Mouse (Mus musculus): Measurements from ENCODE around the gene Fbxw4. TPM values are rescaled to one million over a fixed set of nuclear protein-coding genes. Genes with fewer than 3 reads are reported as not detected.

Fbxw4 gene
- polyA plus RNA-seq, 1 experiment from 2014 or later, result 5.3 TPM

- H3K9me3 ChIP-seq (replicated peaks), result no peaks in the 10 kb centered on the region
- peaks cover 31% of the 10 kb centered on the region for H3K36me3 ChIP-seq
- no peaks in the 10 kb centered on the region for H3K27me3 ChIP-seq (ENCODE audit: low read depth, poor library complexity, severe bottlenecking)
- H3K4me3 ChIP-seq, result no peak overlapping the region
- H3K4me1 ChIP-seq, result peaks cover 51% of the 10 kb centered on the region
- WGBS, result 86% methylated on average over 6 of the region's 6 CpGs
- DNase-seq (ENCODE audit: low spot score), result no peak
- no peak overlapping the region for H3K27ac ChIP-seq
Observed at GRCm38 (mm10) chr19:45583136-45583535, 77.0 kb downstream of the Fbxw4 start.

GRCm38 (mm10) chr19:45582161-45582560 lies 78.0 kb downstream of the Fbxw4 start:
- no peaks in the 10 kb centered on the region for H3K9me3 ChIP-seq (replicated peaks)
- peak overlapping the region; percentile 31; the same call in 1 of the 2 replicates for H3K27ac ChIP-seq
- no peak for DNase-seq (ENCODE audit: low spot score)
- no peak overlapping the region for H3K4me3 ChIP-seq
- WGBS, result 35% methylated on average over 8 of the region's 8 CpGs
- peaks cover 41% of the 10 kb centered on the region for H3K36me3 ChIP-seq
- 0 out of 2 replicates have a peak, but pooled peaks cover 7% of the 10 kb centered on the region for H3K27me3 ChIP-seq (ENCODE audit: low read depth, poor library complexity, severe bottlenecking)
- H3K4me1 ChIP-seq, result peaks cover 51% of the 10 kb centered on the region

GRCm38 (mm10) chr19:45581257-45581656 lies 78.9 kb downstream of the Fbxw4 start:
- H3K4me3 ChIP-seq, result no peak overlapping the region
- H3K27ac ChIP-seq, result no peak overlapping the region
- peak; percentile 67 for DNase-seq (ENCODE audit: low spot score)
- peaks cover 49% of the 10 kb centered on the region for H3K36me3 ChIP-seq
- H3K4me1 ChIP-seq, result peaks cover 51% of the 10 kb centered on the region
- H3K9me3 ChIP-seq (replicated peaks), result no peaks in the 10 kb centered on the region
- 57% methylated on average over 3 of the region's 3 CpGs for WGBS
- peaks cover 10% of the 10 kb centered on the region; the same call in 1 of the 2 replicates for H3K27me3 ChIP-seq (ENCODE audit: low read depth, poor library complexity, severe bottlenecking)

- peaks cover 55% of the 10 kb centered on the region for H3K4me1 ChIP-seq
- no peaks in the 10 kb centered on the region for H3K9me3 ChIP-seq (replicated peaks)
- peaks cover 10% of the 10 kb centered on the region; the same call in 1 of the 2 replicates for H3K27me3 ChIP-seq (ENCODE audit: low read depth, poor library complexity, severe bottlenecking)
- no peak for DNase-seq (ENCODE audit: low spot score)
- peak overlapping the region; percentile 57; the same call in 1 of the 2 replicates for H3K27ac ChIP-seq
- no peak overlapping the region for H3K4me3 ChIP-seq
- H3K36me3 ChIP-seq, result peaks cover 53% of the 10 kb centered on the region
- 87% methylated on average over 12 of the region's 12 CpGs for WGBS
Observed at GRCm38 (mm10) chr19:45580235-45580634, 79.9 kb downstream of the Fbxw4 start.

GRCm38 (mm10) chr19:45579416-45579815 lies 80.7 kb downstream of the Fbxw4 start:
- no peak for DNase-seq (ENCODE audit: low spot score)
- Histone ChIP-seq H3K9me3 (replicated peaks) (no peaks in the 10 kb centered on the region), H3K36me3 (peaks cover 57% of the 10 kb centered on the region), H3K27ac (peak overlapping the region; percentile 11; the same call in 1 of the 2 replicates), H3K4me1 (peaks cover 55% of the 10 kb centered on the region), H3K27me3 (ENCODE audit: low read depth, poor library complexity, severe bottlenecking) (peaks cover 10% of the 10 kb centered on the region; the same call in 1 of the 2 replicates), H3K4me3 (no peak overlapping the region)
- WGBS, result 91% methylated on average over 7 of the region's 7 CpGs

GRCm38 (mm10) chr19:45578976-45579375 lies 81.1 kb downstream of the Fbxw4 start:
- Histone ChIP-seq H3K27ac (no peak overlapping the region), H3K9me3 (replicated peaks) (no peaks in the 10 kb centered on the region), H3K4me3 (no peak overlapping the region), H3K4me1 (peaks cover 58% of the 10 kb centered on the region), H3K27me3 (ENCODE audit: low read depth, poor library complexity, severe bottlenecking) (peaks cover 10% of the 10 kb centered on the region; the same call in 1 of the 2 replicates), H3K36me3 (peaks cover 57% of the 10 kb centered on the region)
- no peak for DNase-seq (ENCODE audit: low spot score)
- 90% methylated on average over 12 of the region's 12 CpGs for WGBS

GRCm38 (mm10) chr19:45577141-45577750 lies 82.9 kb downstream of the Fbxw4 start:
- H3K4me3 ChIP-seq, result no peak overlapping the region
- H3K27me3 ChIP-seq (ENCODE audit: low read depth, poor library complexity, severe bottlenecking), result peaks cover 10% of the 10 kb centered on the region; the same call in 1 of the 2 replicates
- H3K4me1 ChIP-seq, result peaks cover 55% of the 10 kb centered on the region
- H3K9me3 ChIP-seq (replicated peaks), result no peaks in the 10 kb centered on the region
- H3K27ac ChIP-seq, result no peak overlapping the region
- 69% methylated on average over 14 of the region's 14 CpGs for WGBS
- peaks cover 66% of the 10 kb centered on the region for H3K36me3 ChIP-seq
- DNase-seq (ENCODE audit: low spot score), result no peak

- WGBS, result 3% methylated on average over 8 of the region's 8 CpGs
- Histone ChIP-seq H3K4me3 (no peak overlapping the region), H3K4me1 (peaks cover 46% of the 10 kb centered on the region), H3K27me3 (ENCODE audit: low read depth, poor library complexity, severe bottlenecking) (peaks cover 10% of the 10 kb centered on the region; the same call in 1 of the 2 replicates), H3K36me3 (peaks cover 66% of the 10 kb centered on the region), H3K9me3 (replicated peaks) (no peaks in the 10 kb centered on the region), H3K27ac (peak overlapping the region; percentile 72)
- no peak for DNase-seq (ENCODE audit: low spot score)
Observed at GRCm38 (mm10) chr19:45575632-45576001, 84.5 kb downstream of the Fbxw4 start.

GRCm38 (mm10) chr19:45574941-45575631 lies 85.0 kb downstream of the Fbxw4 start:
- Histone ChIP-seq H3K27ac (peak overlapping the region; percentile 72), H3K9me3 (replicated peaks) (no peaks in the 10 kb centered on the region), H3K4me3 (no peak overlapping the region), H3K36me3 (peaks cover 61% of the 10 kb centered on the region), H3K27me3 (ENCODE audit: low read depth, poor library complexity, severe bottlenecking) (peaks cover 10% of the 10 kb centered on the region; the same call in 1 of the 2 replicates), H3K4me1 (peaks cover 42% of the 10 kb centered on the region)
- no peak for DNase-seq (ENCODE audit: low spot score)
- WGBS, result 46% methylated on average over 19 of the region's 19 CpGs

GRCm38 (mm10) chr19:45574339-45574898 lies 85.7 kb downstream of the Fbxw4 start:
- DNase-seq (ENCODE audit: low spot score), result no peak
- 72% methylated on average over 7 of the region's 7 CpGs for WGBS
- H3K36me3 ChIP-seq, result peaks cover 55% of the 10 kb centered on the region
- H3K4me3 ChIP-seq, result no peak overlapping the region
- H3K4me1 ChIP-seq, result peaks cover 43% of the 10 kb centered on the region
- H3K9me3 ChIP-seq (replicated peaks), result no peaks in the 10 kb centered on the region
- H3K27me3 ChIP-seq (ENCODE audit: low read depth, poor library complexity, severe bottlenecking), result peaks cover 10% of the 10 kb centered on the region; the same call in 1 of the 2 replicates
- H3K27ac ChIP-seq, result peak overlapping the region; percentile 72

GRCm38 (mm10) chr19:45573861-45574267 lies 86.2 kb downstream of the Fbxw4 start:
- Histone ChIP-seq H3K27me3 (ENCODE audit: low read depth, poor library complexity, severe bottlenecking) (peaks cover 10% of the 10 kb centered on the region; the same call in 1 of the 2 replicates), H3K4me1 (peaks cover 47% of the 10 kb centered on the region), H3K36me3 (peaks cover 50% of the 10 kb centered on the region), H3K9me3 (replicated peaks) (no peaks in the 10 kb centered on the region), H3K4me3 (no peak overlapping the region), H3K27ac (0 out of 2 replicates have a peak overlapping the region, but pooled peaks have one; percentile 72)
- 31% methylated on average over 6 of the region's 6 CpGs for WGBS
- DNase-seq (ENCODE audit: low spot score), result peak; percentile 77

- WGBS, result 82% methylated on average over 6 of the region's 6 CpGs
- Histone ChIP-seq H3K36me3 (peaks cover 41% of the 10 kb centered on the region), H3K27ac (no peak overlapping the region), H3K4me1 (peaks cover 48% of the 10 kb centered on the region), H3K27me3 (ENCODE audit: low read depth, poor library complexity, severe bottlenecking) (peaks cover 10% of the 10 kb centered on the region; the same call in 1 of the 2 replicates), H3K9me3 (replicated peaks) (no peaks in the 10 kb centered on the region), H3K4me3 (no peak overlapping the region)
- no peak for DNase-seq (ENCODE audit: low spot score)
Observed at GRCm38 (mm10) chr19:45573033-45573432, 87.1 kb downstream of the Fbxw4 start.

GRCm38 (mm10) chr19:45567367-45567766 lies 92.7 kb downstream of the Fbxw4 start:
- no peaks in the 10 kb centered on the region for H3K27me3 ChIP-seq (ENCODE audit: low read depth, poor library complexity, severe bottlenecking)
- peaks cover 9% of the 10 kb centered on the region for H3K36me3 ChIP-seq
- H3K4me3 ChIP-seq, result no peak overlapping the region
- H3K4me1 ChIP-seq, result peaks cover 48% of the 10 kb centered on the region
- H3K27ac ChIP-seq, result 0 out of 2 replicates have a peak overlapping the region, but pooled peaks have one; percentile 2
- no peaks in the 10 kb centered on the region for H3K9me3 ChIP-seq (replicated peaks)
- 32% methylated on average over 14 of the region's 14 CpGs for WGBS
- DNase-seq (ENCODE audit: low spot score), result no peak
